Mouse (Mus musculus): ENCODE data around the gene Cd300ld2. TPM values are rescaled to one million over a fixed set of nuclear protein-coding genes. Genes with fewer than 3 reads are reported as not detected.
"Not testable (repeated sequence)": the region's sequence is repeated elsewhere in the genome, so short reads cannot be mapped to it uniquely, and the experiment has no call there.

The Cd300ld2 gene
- 0.42 and 0.90 TPM in 2 replicates for polyA plus RNA-seq (2012; rRNA removed)

DNA sequence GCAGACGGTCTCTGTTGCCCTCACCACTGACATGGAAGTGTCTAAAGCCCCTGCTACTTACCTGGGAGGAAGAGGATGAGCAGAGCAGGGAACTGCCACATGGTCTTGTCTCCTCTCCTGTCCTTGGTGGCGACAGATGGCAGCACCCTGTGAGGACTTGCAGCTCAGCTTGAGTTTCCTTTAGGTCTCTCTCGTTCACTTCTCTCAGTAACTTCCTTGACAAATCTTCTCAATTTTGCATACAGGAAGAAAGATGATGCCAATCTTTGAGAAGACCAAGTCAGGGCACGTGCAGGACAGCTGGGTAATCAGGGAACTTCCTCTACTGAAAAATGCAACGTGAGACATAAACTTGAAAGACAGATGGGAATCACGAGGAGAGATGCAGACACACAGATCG is at the start of gene Cd300ld2:
TSS of gene Cd300ld2 (minus strand) at position 101 of the 400 bp plus-strand sequence.
- not testable (repeated sequence) for H3K4me3 ChIP-seq (ENCODE audit: control insufficient read depth, insufficient read depth, low read length); H3K36me3 ChIP-seq (ENCODE audit: control insufficient read depth, insufficient read depth, low read length); H3K4me1 ChIP-seq (replicated peaks; ENCODE audit: control insufficient read depth, insufficient read depth, low read length); H3K27me3 ChIP-seq (ENCODE audit: control insufficient read depth, insufficient read depth, low read length); H3K27ac ChIP-seq (ENCODE audit: control insufficient read depth, insufficient read depth, low read length); DNase-seq
- no CpG with 5 or more reads among the region's 7 CpGs for WGBS

DNA sequence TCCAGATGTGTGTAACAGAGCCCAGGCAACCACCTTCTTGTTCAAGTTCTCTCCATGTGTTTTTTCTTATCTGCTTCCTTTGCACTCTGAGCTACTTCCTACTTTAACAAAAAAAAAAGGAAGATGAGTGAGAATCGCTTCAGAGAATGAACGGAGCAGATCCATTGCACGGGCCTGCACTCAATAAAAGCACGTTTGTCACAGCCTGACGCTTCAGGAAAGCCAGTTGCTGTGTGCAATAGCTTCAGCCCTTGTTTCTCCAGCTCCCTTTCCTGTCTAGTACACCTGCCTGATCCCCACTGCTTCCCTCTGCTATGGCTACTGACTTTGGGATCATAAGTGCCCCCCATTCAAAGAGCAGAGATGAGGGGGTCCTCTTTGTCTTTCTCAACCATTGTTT is 46.1 kb upstream of the Cd300ld2 start, which contains the start of gene Cd300e:
TSS of gene Cd300e (minus strand) at position 101 of the 400 bp plus-strand sequence.
- Histone ChIP-seq H3K36me3 (ENCODE audit: control insufficient read depth, insufficient read depth, low read length) (no peaks in the 10 kb centered on the region), H3K4me1 (replicated peaks; ENCODE audit: control insufficient read depth, insufficient read depth, low read length) (no peaks in the 10 kb centered on the region), H3K27me3 (ENCODE audit: control insufficient read depth, insufficient read depth, low read length) (no peaks in the 10 kb centered on the region; the same call in 1 of the 2 replicates), H3K27ac (ENCODE audit: control insufficient read depth, insufficient read depth, low read length) (no peak within 1 kb of the TSS), H3K4me3 (ENCODE audit: control insufficient read depth, insufficient read depth, low read length) (no peak within 1 kb of the TSS)
- DNase-seq, result no peak
- TF ChIP-seq POLR2A (IDR thresholded peaks at IDR 0.05; ENCODE audit: control insufficient read depth, extremely low read depth, insufficient read depth, low read length, poor library complexity), result no peak
- no peak for TF ChIP-seq CTCF (IDR thresholded peaks at IDR 0.05; ENCODE audit: borderline replicate concordance, control insufficient read depth, extremely low read depth, insufficient read depth, low read length, poor library complexity)
- WGBS, result 7% methylated on average over 5 of the region's 5 CpGs

DNA sequence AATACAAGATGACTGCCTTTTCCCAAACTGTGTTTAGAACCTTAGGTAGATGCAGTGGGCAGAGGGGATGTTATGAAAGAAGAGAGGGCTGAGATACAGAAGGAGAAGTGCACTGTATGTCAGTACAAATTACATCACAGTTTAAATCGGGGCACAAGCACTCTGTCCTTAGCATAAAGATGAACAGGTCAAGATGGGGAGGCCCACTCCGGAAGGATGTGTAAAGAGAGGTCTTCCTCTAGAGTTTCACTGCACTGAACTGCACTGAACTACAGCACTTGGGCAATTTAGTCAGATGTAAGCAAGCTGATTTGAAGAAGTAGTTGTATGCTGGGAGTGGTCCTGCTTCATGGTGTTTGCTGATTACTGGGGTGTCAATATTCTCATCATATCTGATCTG is 43.8 kb upstream of the Cd300ld2 start:
- TF ChIP-seq CTCF (IDR thresholded peaks at IDR 0.05; ENCODE audit: borderline replicate concordance, control insufficient read depth, extremely low read depth, insufficient read depth, low read length, poor library complexity) (no peak), POLR2A (IDR thresholded peaks at IDR 0.05; ENCODE audit: control insufficient read depth, extremely low read depth, insufficient read depth, low read length, poor library complexity) (no peak)
- no peak for DNase-seq
- Histone ChIP-seq H3K36me3 (ENCODE audit: control insufficient read depth, insufficient read depth, low read length) (no peaks in the 10 kb centered on the region), H3K27me3 (ENCODE audit: control insufficient read depth, insufficient read depth, low read length) (no peaks in the 10 kb centered on the region; the same call in 1 of the 2 replicates), H3K4me3 (ENCODE audit: control insufficient read depth, insufficient read depth, low read length) (no peak overlapping the region), H3K27ac (ENCODE audit: control insufficient read depth, insufficient read depth, low read length) (no peak overlapping the region), H3K4me1 (replicated peaks; ENCODE audit: control insufficient read depth, insufficient read depth, low read length) (no peaks in the 10 kb centered on the region)
- 77% methylated on average over 2 of the region's 2 CpGs for WGBS

DNA sequence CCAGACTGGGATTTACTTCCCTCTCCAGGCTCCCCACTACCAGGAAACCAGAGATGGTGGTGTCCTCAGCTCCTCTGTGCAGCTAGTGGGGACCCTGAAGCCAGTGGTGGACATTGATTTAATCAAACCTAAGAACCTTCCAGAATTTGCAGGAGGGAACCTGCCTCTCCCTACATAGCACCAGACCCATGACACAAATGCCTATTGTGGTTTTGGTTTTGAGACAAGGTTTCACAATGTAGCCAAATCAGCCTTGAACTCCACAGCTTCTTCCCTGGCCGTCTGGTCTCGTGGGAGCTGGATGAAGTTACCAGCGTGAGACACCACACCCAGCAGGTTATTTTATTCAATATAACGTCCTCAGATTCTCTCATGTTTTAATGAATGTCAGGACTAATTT is 42.7 kb upstream of the Cd300ld2 start:
- Histone ChIP-seq H3K4me3 (ENCODE audit: control insufficient read depth, insufficient read depth, low read length) (no peak overlapping the region), H3K36me3 (ENCODE audit: control insufficient read depth, insufficient read depth, low read length) (no peaks in the 10 kb centered on the region), H3K27me3 (ENCODE audit: control insufficient read depth, insufficient read depth, low read length) (no peaks in the 10 kb centered on the region; the same call in 1 of the 2 replicates), H3K27ac (ENCODE audit: control insufficient read depth, insufficient read depth, low read length) (no peak overlapping the region), H3K4me1 (replicated peaks; ENCODE audit: control insufficient read depth, insufficient read depth, low read length) (no peaks in the 10 kb centered on the region)
- TF ChIP-seq CTCF (IDR thresholded peaks at IDR 0.05; ENCODE audit: borderline replicate concordance, control insufficient read depth, extremely low read depth, insufficient read depth, low read length, poor library complexity), result no peak
- TF ChIP-seq POLR2A (IDR thresholded peaks at IDR 0.05; ENCODE audit: control insufficient read depth, extremely low read depth, insufficient read depth, low read length, poor library complexity), result no peak
- WGBS, result 70% methylated on average over 4 of the region's 4 CpGs
- DNase-seq, result no peak

DNA sequence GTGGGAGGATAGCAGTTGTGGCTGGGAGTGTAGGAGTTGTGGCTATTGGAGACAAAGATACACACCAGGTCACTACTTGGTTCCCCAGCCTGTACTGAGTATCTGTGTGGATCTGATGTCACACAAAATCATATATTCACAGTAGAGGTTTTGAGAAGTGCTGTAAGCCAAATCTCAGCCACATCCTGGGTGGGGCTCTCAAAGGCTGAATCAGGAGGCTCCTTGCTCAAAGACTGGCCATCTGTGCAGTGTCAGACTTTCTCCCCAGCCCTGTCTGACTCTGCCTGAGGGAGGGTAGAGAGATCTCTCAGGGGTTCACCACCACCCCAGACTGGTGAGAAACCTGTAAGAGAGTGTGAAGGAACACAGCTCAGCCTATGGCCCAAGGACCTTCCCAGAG is 38.5 kb upstream of the Cd300ld2 start:
- no peak for TF ChIP-seq POLR2A (IDR thresholded peaks at IDR 0.05; ENCODE audit: control insufficient read depth, extremely low read depth, insufficient read depth, low read length, poor library complexity)
- TF ChIP-seq CTCF (IDR thresholded peaks at IDR 0.05; ENCODE audit: borderline replicate concordance, control insufficient read depth, extremely low read depth, insufficient read depth, low read length, poor library complexity), result no peak
- no peaks in the 10 kb centered on the region; the same call in 1 of the 2 replicates for H3K27me3 ChIP-seq (ENCODE audit: control insufficient read depth, insufficient read depth, low read length)

DNA sequence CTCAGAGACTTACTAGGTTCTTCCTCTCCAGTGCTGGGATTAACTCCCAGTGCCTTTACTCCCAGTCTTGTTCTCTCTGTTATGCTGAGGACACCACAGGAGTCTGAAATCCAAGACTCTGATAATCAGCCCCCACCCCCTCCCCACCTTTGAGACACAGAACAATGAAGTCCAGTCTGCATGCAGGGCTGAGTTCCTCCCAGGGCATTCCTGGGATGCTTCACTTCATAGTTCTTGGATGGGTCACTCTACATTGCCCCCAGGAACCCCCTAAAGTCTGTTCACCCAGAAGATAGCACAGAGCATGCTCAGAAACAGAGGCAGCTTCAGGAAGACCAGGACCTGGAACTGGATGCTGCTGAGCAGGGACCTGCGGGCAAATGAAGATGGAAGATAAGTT is 37.0 kb upstream of the Cd300ld2 start:
- H3K27ac ChIP-seq (ENCODE audit: control insufficient read depth, insufficient read depth, low read length), result no peak overlapping the region
- H3K4me3 ChIP-seq (ENCODE audit: control insufficient read depth, insufficient read depth, low read length), result no peak overlapping the region
- H3K36me3 ChIP-seq (ENCODE audit: control insufficient read depth, insufficient read depth, low read length), result no peaks in the 10 kb centered on the region
- H3K4me1 ChIP-seq (replicated peaks; ENCODE audit: control insufficient read depth, insufficient read depth, low read length), result no peaks in the 10 kb centered on the region
- TF ChIP-seq CTCF (IDR thresholded peaks at IDR 0.05; ENCODE audit: borderline replicate concordance, control insufficient read depth, extremely low read depth, insufficient read depth, low read length, poor library complexity), result no peak
- TF ChIP-seq POLR2A (IDR thresholded peaks at IDR 0.05; ENCODE audit: control insufficient read depth, extremely low read depth, insufficient read depth, low read length, poor library complexity), result no peak
- WGBS, result 97% methylated on average over 1 of the region's 1 CpGs
- DNase-seq, result no peak
- no peaks in the 10 kb centered on the region; the same call in 1 of the 2 replicates for H3K27me3 ChIP-seq (ENCODE audit: control insufficient read depth, insufficient read depth, low read length)

More for the DNA sequence above, 38.5 kb upstream of the Cd300ld2 start:
- Histone ChIP-seq H3K4me3 (ENCODE audit: control insufficient read depth, insufficient read depth, low read length) (no peak overlapping the region), H3K36me3 (ENCODE audit: control insufficient read depth, insufficient read depth, low read length) (no peaks in the 10 kb centered on the region), H3K4me1 (replicated peaks; ENCODE audit: control insufficient read depth, insufficient read depth, low read length) (no peaks in the 10 kb centered on the region), H3K27ac (ENCODE audit: control insufficient read depth, insufficient read depth, low read length) (no peak overlapping the region)
- DNase-seq, result no peak

DNA sequence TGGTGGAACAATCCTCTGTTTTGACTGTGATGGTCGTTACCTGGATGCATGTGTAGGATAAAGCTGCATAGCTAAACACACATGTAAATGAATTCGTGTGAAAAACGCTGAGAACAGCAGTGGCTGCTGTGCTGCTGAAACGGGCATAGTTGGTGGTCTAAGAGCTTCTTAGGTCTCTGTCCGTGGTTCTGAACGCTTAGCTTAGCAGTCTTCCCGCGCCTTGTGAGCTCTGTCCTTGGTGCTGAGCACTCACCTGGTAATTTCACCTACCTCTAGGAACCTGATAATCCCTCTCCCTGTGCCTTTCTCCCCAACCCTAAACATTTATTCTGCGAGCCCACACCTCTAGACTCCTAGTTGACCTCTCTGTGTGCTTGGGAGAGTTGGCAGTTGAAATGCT is 36.2 kb upstream of the Cd300ld2 start:
- TF ChIP-seq CTCF (IDR thresholded peaks at IDR 0.05; ENCODE audit: borderline replicate concordance, control insufficient read depth, extremely low read depth, insufficient read depth, low read length, poor library complexity) (no peak), POLR2A (IDR thresholded peaks at IDR 0.05; ENCODE audit: control insufficient read depth, extremely low read depth, insufficient read depth, low read length, poor library complexity) (no peak)
- 4% methylated on average over 9 of the region's 9 CpGs for WGBS
- H3K4me1 ChIP-seq (replicated peaks; ENCODE audit: control insufficient read depth, insufficient read depth, low read length), result no peaks in the 10 kb centered on the region

More for the DNA sequence above, 36.2 kb upstream of the Cd300ld2 start:
- H3K27ac ChIP-seq (ENCODE audit: control insufficient read depth, insufficient read depth, low read length), result no peak overlapping the region
- peak; percentile 48 for DNase-seq
- H3K27me3 ChIP-seq (ENCODE audit: control insufficient read depth, insufficient read depth, low read length), result no peaks in the 10 kb centered on the region
- no peaks in the 10 kb centered on the region for H3K36me3 ChIP-seq (ENCODE audit: control insufficient read depth, insufficient read depth, low read length)
- no peak overlapping the region for H3K4me3 ChIP-seq (ENCODE audit: control insufficient read depth, insufficient read depth, low read length)
